Mouse (Mus musculus): ENCODE data around the gene AA986860.

- TF ChIP-seq CTCF (IDR thresholded peaks at IDR 0.05; ENCODE audit: borderline replicate concordance, control insufficient read depth, extremely low read depth, insufficient read depth, low read length, poor library complexity), result no peak
- TF ChIP-seq POLR2A (IDR thresholded peaks at IDR 0.05; ENCODE audit: control insufficient read depth, extremely low read depth, insufficient read depth, low read length, poor library complexity), result no peak
Observed at GRCm38 (mm10) chr1:130703613-130704012, 28.2 kb upstream of the AA986860 start.
